ENCODE assay signal across 10 mouse cellular contexts in genomic region chr9:63970388-63970787, GRCm38 (mm10). TPM values are rescaled to one million over a fixed set of nuclear protein-coding genes. Genes with fewer than 3 reads are reported as not detected.
A peak's percentile ranks its signal among the peaks of the same experiment; 100 is the strongest.
DNase-seq lines count a peak whose midpoint lies in the region; ATAC-seq and TF ChIP-seq lines count a peak whose summit lies in the region.
"Had no signal": no experiment of that assay in that cellular context is flagged by ENCODE, and none has a peak within 500 bp of the region (broad histone marks: within the 10 kb centered on the region; RNA-seq: fewer than 3 reads in every experiment).

No protein-coding gene starts in this region.

- no peak overlapping the region for H3K4me2 ChIP-seq in forebrain, embryonic 11.5 days (ENCODE audit: low read depth, low read length, severe bottlenecking)
- no peak overlapping the region for H3K4me2 ChIP-seq in lung, embryonic 15.5 days
- H3K4me2 ChIP-seq: neural tube, embryonic 15.5 days had no signal

- no peaks in the 10 kb centered on the region for H3K27me3 ChIP-seq in forebrain, embryonic 10.5 days (ENCODE audit: poor library complexity, severe bottlenecking)
- H3K27me3 ChIP-seq in forebrain, embryonic 11.5 days (ENCODE audit: control insufficient read depth, insufficient read depth, low read length), result no peaks in the 10 kb centered on the region
- H3K27me3 ChIP-seq in kidney, adult 2 months (replicated peaks; ENCODE audit: control insufficient read depth, insufficient read depth, low read length), result no peaks in the 10 kb centered on the region
- H3K27me3 ChIP-seq in lung, embryonic 15.5 days, result no peaks in the 10 kb centered on the region
- H3K27me3 ChIP-seq: neural tube, embryonic 15.5 days had no signal

- no peaks in the 10 kb centered on the region for H3K9me3 ChIP-seq in forebrain, embryonic 10.5 days
- H3K9me3 ChIP-seq in forebrain, embryonic 11.5 days (ENCODE audit: control insufficient read depth, low read length), result no peaks in the 10 kb centered on the region
- H3K9me3 ChIP-seq in lung, embryonic 15.5 days, result no peaks in the 10 kb centered on the region
- H3K9me3 ChIP-seq: neural tube, embryonic 15.5 days had no signal

- no peak for DNase-seq in forebrain, embryonic 10.5 days (ENCODE audit: extremely low spot score, low spot score)
- no peak for DNase-seq in forebrain, embryonic 11.5 days (ENCODE audit: low spot score)
- peak; percentile 74 for DNase-seq in heart, adult 8-10 months (ENCODE audit: low spot score)
- DNase-seq in kidney, adult 2 months, result peak; percentile 78
- no peak for DNase-seq in layer of hippocampus, postnatal 36 days
- DNase-seq in layer of hippocampus, adult 11-12 months (ENCODE audit: low spot score), result no peak
- no peak for DNase-seq in gastrocnemius, postnatal 10 days

- H3K4me3 ChIP-seq in forebrain, embryonic 10.5 days, result no peak overlapping the region
- no peak overlapping the region for H3K4me3 ChIP-seq in forebrain, embryonic 11.5 days (ENCODE audit: low read depth, low read length)
- H3K4me3 ChIP-seq in kidney, adult 2 months (ENCODE audit: insufficient read depth, low read depth, low read length), result no peak overlapping the region
- H3K4me3 ChIP-seq in lung, embryonic 15.5 days, result no peak overlapping the region
- H3K4me3 ChIP-seq: erythroblast, embryonic 14.5 days; neural tube, embryonic 15.5 days had no signal

- no peak overlapping the region for H3K9ac ChIP-seq in forebrain, embryonic 11.5 days (ENCODE audit: low read length)
- H3K9ac ChIP-seq in lung, embryonic 15.5 days, result no peak overlapping the region
- H3K9ac ChIP-seq: neural tube, embryonic 15.5 days had no signal

- no peak for ATAC-seq in forebrain, embryonic 11.5 days (replicated peaks; ENCODE audit: low FRiP score)
- no peak for ATAC-seq in lung, embryonic 15.5 days (ENCODE audit: borderline replicate concordance, extremely low read depth, low FRiP score, low TSS enrichment)

- H3K36me3 ChIP-seq in forebrain, embryonic 10.5 days (replicated peaks), result peaks cover 15% of the 10 kb centered on the region
- no peaks in the 10 kb centered on the region for H3K36me3 ChIP-seq in forebrain, embryonic 11.5 days (ENCODE audit: control insufficient read depth, insufficient read depth, low read length)
- no peaks in the 10 kb centered on the region for H3K36me3 ChIP-seq in kidney, adult 2 months (ENCODE audit: control insufficient read depth, insufficient read depth, low read length)
- H3K36me3 ChIP-seq in lung, embryonic 15.5 days, result no peaks in the 10 kb centered on the region
- H3K36me3 ChIP-seq: neural tube, embryonic 15.5 days had no signal

- whole genome bisulfite sequencing in forebrain, embryonic 10.5 days, result 86% methylated on average over 12 of the region's 12 CpGs
- WGBS in forebrain, embryonic 11.5 days, result 87% methylated on average over 12 of the region's 12 CpGs
- 53% methylated on average over 12 of the region's 12 CpGs for WGBS in kidney, adult 2 months
- 35% methylated on average over 12 of the region's 12 CpGs for WGBS in lung, embryonic 15.5 days

- TF ChIP-seq CTCF in kidney, adult 2 months (conservative IDR thresholded peaks at IDR 0.05; ENCODE audit: insufficient read depth, insufficient read length, low read depth, low read length), result no peak

- H3K27ac ChIP-seq in forebrain, embryonic 10.5 days, result peak overlapping the region; percentile 58; the same call in 1 of the 2 replicates
- no peak overlapping the region for H3K27ac ChIP-seq in forebrain, embryonic 11.5 days (ENCODE audit: low read depth, low read length)
- peak overlapping the region; percentile 85 for H3K27ac ChIP-seq in kidney, adult 2 months (ENCODE audit: insufficient read depth, low read depth, low read length)
- peak overlapping the region; percentile 93 for H3K27ac ChIP-seq in lung, embryonic 15.5 days
- H3K27ac ChIP-seq: neural tube, embryonic 15.5 days had no signal

- TF ChIP-seq POLR2A in kidney, adult 2 months (IDR thresholded peaks at IDR 0.05; ENCODE audit: low read depth, low read length), result no peak

- peaks cover 86% of the 10 kb centered on the region for H3K4me1 ChIP-seq in forebrain, embryonic 10.5 days
- peaks cover 26% of the 10 kb centered on the region for H3K4me1 ChIP-seq in forebrain, embryonic 11.5 days (replicated peaks; ENCODE audit: control insufficient read depth, insufficient read depth, low read length)
- H3K4me1 ChIP-seq in kidney, adult 2 months (ENCODE audit: control insufficient read depth, insufficient read depth, low read length), result peaks cover 30% of the 10 kb centered on the region
- peaks cover 98% of the 10 kb centered on the region for H3K4me1 ChIP-seq in lung, embryonic 15.5 days

RNA-seq across cellular contexts. Expression of gene Smad6, which starts 51.5 kb away (rescaled TPM):
- 3.6 and 3.7 TPM in 2 replicates for polyA plus RNA-seq in forebrain, embryonic 10.5 days (2016; fragmentation: Nextera tagmentation; extraction: Ambion mirVana)
- 6.5 and 7.4 TPM in 2 replicates for polyA plus RNA-seq in forebrain, embryonic 11.5 days (2014; fragmentation: Nextera tagmentation; extraction: Ambion mirVana)
- total RNA-seq in heart, adult 8-10 months (2022), result 10 to 100 TPM; 10.9 to 16.5 (median 11.9) TPM
- 15.9 and 22.8 TPM in 2 replicates for polyA plus RNA-seq in kidney, adult 2 months (2012; rRNA removed)
- 13.2 and 14.1 TPM in 2 replicates for polyA plus RNA-seq in lung, embryonic 15.5 days (2015; fragmentation: Nextera tagmentation; extraction: Ambion mirVana)
- total RNA-seq in layer of hippocampus, postnatal 36 days (2021), result 1 to 10 TPM; 1.4 to 2.2 TPM
- 1 to 10 TPM; 3.0 to 4.6 TPM for total RNA-seq in gastrocnemius, postnatal 10 days (2021)

Comparison
In these comparisons a context has a peak if more than half of its experiments do, and no peak if none do; other contexts are left out.
1. DNase-seq: peak in heart, adult 8-10 months (single experiment) and kidney, adult 2 months (single experiment); none in forebrain, embryonic 10.5 days (single experiment), forebrain, embryonic 11.5 days (single experiment), layer of hippocampus, postnatal 36 days (0 of 2), layer of hippocampus, adult 11-12 months (single experiment) and gastrocnemius, postnatal 10 days (single experiment).